Mouse (Mus musculus) heart, embryonic 14.5 days (tissue): ENCODE data around the gene B3gnt8. TPM values are rescaled to one million over a fixed set of nuclear protein-coding genes. Genes with fewer than 3 reads are reported as not detected.

Source experiments
- ATAC-seq: fragments of 200-750 bp; cut with Nextera tagmentation; 2 replicates; pipeline ENCODE4 v1.8.0; 2017; ENCODE audit warnings: low read depth, moderate TSS enrichment; ENCODE audit not compliant: insufficient number of reproducible peaks, insufficient read depth, low FRiP score
- H3K27ac ChIP-seq, 2 experiments: fragments of 200-500 bp in 1 of 2; fragments of 300-500 bp in 1 of 2; sonication (generic) in 1 of 2; replicated peaks in 1 of 2; 2 replicates each; pipeline ENCODE4 v1.5.1; 2012 to 2014; ENCODE audit warnings: low read depth in 2 of 2, low read length in 2 of 2, control low read depth in 1 of 2, mild to moderate bottlenecking in 1 of 2, mixed read lengths in 1 of 2; ENCODE audit not compliant: control insufficient read depth in 1 of 2, insufficient read depth in 1 of 2
- H3K27me3 ChIP-seq: fragments of 300-500 bp; sonication (generic); 2 replicates; pipeline ENCODE4 v1.6.1; 2014; ENCODE audit warnings: mild to moderate bottlenecking, low read length, control low read depth; ENCODE audit not compliant: control insufficient read depth, insufficient read depth
- H3K36me3 ChIP-seq: fragments of 300-500 bp; sonication (generic); 2 replicates; pipeline ENCODE4 v1.6.1; 2014; ENCODE audit warnings: mild to moderate bottlenecking, control low read depth, low read length, mixed read lengths; ENCODE audit not compliant: control insufficient read depth, insufficient read depth
- H3K4me1 ChIP-seq, 2 experiments: fragments of 200-500 bp in 1 of 2; fragments of 300-500 bp in 1 of 2; sonication (generic) in 1 of 2; 2 replicates each; pipeline ENCODE4 v1.6.1; 2012 to 2014; ENCODE audit warnings: low read length in 2 of 2, control low read depth in 1 of 2, mixed read lengths in 1 of 2; ENCODE audit not compliant: control insufficient read depth in 2 of 2, insufficient read depth in 2 of 2
- H3K4me2 ChIP-seq: fragments of 300-500 bp; sonication (generic); 2 replicates; pipeline ENCODE4 v1.6.1; 2014; ENCODE audit warnings: mild to moderate bottlenecking, low read length
- H3K4me3 ChIP-seq, 2 experiments: fragments of 200-500 bp in 1 of 2; fragments of 300-500 bp in 1 of 2; sonication (generic) in 1 of 2; 2 replicates each; pipeline ENCODE4 v1.5.1; 2012 to 2014; ENCODE audit warnings: low read length in 2 of 2, mild to moderate bottlenecking in 2 of 2, control low read depth in 1 of 2, low read depth in 1 of 2, moderate library complexity in 1 of 2; ENCODE audit not compliant: control insufficient read depth in 1 of 2, insufficient read depth in 1 of 2
- H3K9ac ChIP-seq: fragments of 300-500 bp; sonication (generic); 2 replicates; pipeline ENCODE4 v1.6.1; 2014; ENCODE audit warnings: mild to moderate bottlenecking, low read length
- H3K9me3 ChIP-seq: fragments of 300-500 bp; sonication (generic); 2 replicates; pipeline ENCODE4 v1.6.1; 2016; ENCODE audit warnings: low read length, control low read depth; ENCODE audit not compliant: control insufficient read depth
- WGBS: fragments of 180-500 bp; shearing (Covaris S2); extraction: QIAGEN DNeasy Blood & Tissue Kit; methylation state at CpG from one replicate; pipeline ENCODE4 v1.1.7; 2014; 5-methylcytosine and 5-hydroxymethylcytosine counted together
- polyA plus RNA-seq: library from polyadenylated mRNA; unstranded; fragments of >200 nt; fragmentation: Nextera tagmentation; extraction: Ambion mirVana; gene quantifications from 2 replicates; pipeline ENCODE4 v1.2.1, GENCODE M21; 2014

Gene B3gnt8
- polyA plus RNA-seq, 1 experiment from 2014 or later = 3.5 TPM

- H3K4me3 ChIP-seq = no peak overlapping the region
- no peak overlapping the region for H3K27ac ChIP-seq
- no peaks in the 10 kb centered on the region for H3K4me1 ChIP-seq
- no peak overlapping the region for H3K9ac ChIP-seq
- H3K4me2 ChIP-seq = no peak overlapping the region
- no peaks in the 10 kb centered on the region for H3K27me3 ChIP-seq
- ATAC-seq = no peak
- 68% methylated on average over 3 of the region's 3 CpGs for WGBS
- H3K36me3 ChIP-seq = no peaks in the 10 kb centered on the region
- H3K9me3 ChIP-seq = no peaks in the 10 kb centered on the region
Observed at GRCm38 (mm10) chr7:25593859-25594258, 32.6 kb upstream of the B3gnt8 start.

DNA sequence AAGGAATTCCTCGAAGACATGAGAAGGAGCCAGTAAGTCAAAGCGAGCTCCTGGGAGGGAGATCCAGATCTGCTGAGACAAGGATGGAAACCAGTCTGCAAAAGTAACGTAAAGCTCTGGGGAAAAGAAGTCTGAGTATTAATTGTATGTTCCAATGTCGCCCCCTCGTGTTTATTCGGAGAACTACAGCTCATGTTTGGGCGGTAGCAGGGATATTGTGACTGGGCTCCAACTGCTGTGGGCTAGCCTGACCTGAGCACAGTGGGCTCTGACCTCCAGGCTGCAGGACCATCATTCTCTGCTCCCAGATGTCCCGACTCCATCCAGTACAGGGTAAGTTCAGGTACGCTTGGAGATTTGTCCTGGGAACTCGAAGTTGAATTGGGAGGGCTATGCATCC lies 26.8 kb upstream of the B3gnt8 start:
- H3K27ac ChIP-seq = no peak overlapping the region
- no peak overlapping the region for H3K9ac ChIP-seq
- no peaks in the 10 kb centered on the region for H3K4me1 ChIP-seq
- ATAC-seq = no peak
- H3K4me3 ChIP-seq = no peak overlapping the region
- H3K36me3 ChIP-seq = no peaks in the 10 kb centered on the region
- 12% methylated on average over 10 of the region's 10 CpGs for WGBS
- no peaks in the 10 kb centered on the region for H3K27me3 ChIP-seq
- no peaks in the 10 kb centered on the region for H3K9me3 ChIP-seq
- no peak overlapping the region for H3K4me2 ChIP-seq

GRCm38 (mm10) chr7:25600666-25601065 lies 25.8 kb upstream of the B3gnt8 start:
- no peak overlapping the region for H3K27ac ChIP-seq
- H3K9me3 ChIP-seq = no peaks in the 10 kb centered on the region
- no peak overlapping the region for H3K9ac ChIP-seq
- no peak for ATAC-seq
- H3K36me3 ChIP-seq = no peaks in the 10 kb centered on the region
- H3K4me2 ChIP-seq = no peak overlapping the region
- no peaks in the 10 kb centered on the region for H3K4me1 ChIP-seq
- H3K4me3 ChIP-seq = no peak overlapping the region
- 76% methylated on average over 11 of the region's 11 CpGs for WGBS
- H3K27me3 ChIP-seq = no peaks in the 10 kb centered on the region

DNA sequence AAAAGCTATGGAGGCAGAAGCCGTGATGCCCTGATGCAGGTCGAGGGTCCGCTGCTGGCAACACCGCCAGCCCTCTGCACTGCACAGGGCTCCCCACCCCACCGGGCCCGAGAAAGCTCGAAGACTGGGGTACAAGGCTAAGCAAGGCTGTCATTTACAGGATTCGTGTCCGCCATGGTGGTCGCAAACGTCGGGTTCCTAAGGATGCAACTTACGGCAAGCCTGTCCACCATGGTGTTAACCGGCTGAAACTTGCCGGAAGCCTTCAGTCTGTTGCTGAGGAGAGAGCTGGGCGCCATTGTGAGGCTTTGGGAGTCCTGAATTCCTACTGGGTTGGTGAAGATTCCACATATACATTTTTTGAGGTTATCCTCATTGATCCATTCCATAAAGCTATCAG lies 25.1 kb upstream of the B3gnt8 start:
- Histone ChIP-seq H3K4me3 (no peak overlapping the region), H3K4me2 (no peak overlapping the region), H3K9me3 (no peaks in the 10 kb centered on the region), H3K4me1 (no peaks in the 10 kb centered on the region), H3K27ac (no peak overlapping the region), H3K9ac (no peak overlapping the region), H3K27me3 (no peaks in the 10 kb centered on the region), H3K36me3 (no peaks in the 10 kb centered on the region)
- no peak for ATAC-seq
- 80% methylated on average over 16 of the region's 16 CpGs for WGBS

GRCm38 (mm10) chr7:25606625-25607063 lies 19.8 kb upstream of the B3gnt8 start:
- no peak for ATAC-seq
- H3K27ac ChIP-seq = no peak overlapping the region
- H3K4me1 ChIP-seq = no peaks in the 10 kb centered on the region
- H3K27me3 ChIP-seq = 0 out of 2 replicates have a peak, but pooled peaks cover 4% of the 10 kb centered on the region
- H3K36me3 ChIP-seq = no peaks in the 10 kb centered on the region
- H3K9me3 ChIP-seq = no peaks in the 10 kb centered on the region
- H3K4me2 ChIP-seq = no peak overlapping the region
- no peak overlapping the region for H3K9ac ChIP-seq
- H3K4me3 ChIP-seq = no peak overlapping the region
- WGBS = 70% methylated on average over 4 of the region's 4 CpGs

DNA sequence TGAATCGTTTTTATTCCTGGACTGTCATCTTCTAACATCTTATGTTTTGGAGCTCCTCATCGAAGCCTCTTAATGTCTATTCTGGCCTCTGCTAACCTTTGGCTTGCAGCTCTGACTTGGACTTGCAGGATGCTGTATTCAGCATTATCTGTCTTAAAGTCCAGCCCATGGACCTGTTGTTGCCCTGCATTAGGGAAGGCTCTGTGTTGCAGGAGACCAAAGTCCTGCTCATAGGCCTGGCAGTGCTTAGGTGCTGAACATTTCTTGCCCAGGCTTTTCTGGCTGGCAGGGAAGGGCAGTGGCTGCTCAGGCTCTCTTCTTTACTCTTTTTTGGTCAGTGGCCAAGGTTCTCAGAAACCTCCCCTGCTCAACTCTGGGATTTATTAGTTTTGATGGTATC lies 19.3 kb upstream of the B3gnt8 start:
- ATAC-seq = no peak
- Histone ChIP-seq H3K4me2 (no peak overlapping the region), H3K27me3 (0 out of 2 replicates have a peak, but pooled peaks cover 4% of the 10 kb centered on the region), H3K4me1 (no peaks in the 10 kb centered on the region), H3K36me3 (no peaks in the 10 kb centered on the region), H3K9ac (no peak overlapping the region), H3K9me3 (no peaks in the 10 kb centered on the region), H3K4me3 (no peak overlapping the region), H3K27ac (no peak overlapping the region)
- 70% methylated on average over 2 of the region's 2 CpGs for WGBS

DNA sequence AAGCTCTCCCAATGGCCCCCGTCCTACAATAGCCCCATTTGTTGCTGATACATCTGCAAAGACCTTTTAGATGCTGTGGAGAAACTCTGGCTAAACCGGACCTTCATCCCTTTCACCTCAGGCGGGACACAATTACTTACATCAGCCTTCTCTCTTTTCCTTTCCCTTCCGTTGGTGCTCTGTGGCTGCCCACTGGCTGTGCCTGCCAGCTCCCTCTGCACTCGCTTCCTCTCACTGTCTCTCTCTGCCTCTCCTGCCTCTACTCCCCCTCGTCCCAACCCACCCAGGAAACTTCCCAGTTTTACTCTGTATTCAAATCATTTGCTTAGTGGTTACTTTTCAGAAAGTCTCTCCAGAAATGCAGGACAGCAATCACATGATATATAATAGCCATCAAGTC lies 16.4 kb upstream of the B3gnt8 start:
- ATAC-seq = no peak
- H3K9me3 ChIP-seq = no peaks in the 10 kb centered on the region
- no peak overlapping the region for H3K4me2 ChIP-seq
- no peak overlapping the region for H3K27ac ChIP-seq
- no peak overlapping the region for H3K9ac ChIP-seq
- no peaks in the 10 kb centered on the region for H3K36me3 ChIP-seq
- WGBS = 38% methylated on average over 6 of the region's 6 CpGs
- H3K27me3 ChIP-seq = 0 out of 2 replicates have a peak, but pooled peaks cover 4% of the 10 kb centered on the region
- H3K4me1 ChIP-seq = no peaks in the 10 kb centered on the region
- H3K4me3 ChIP-seq = no peak overlapping the region

DNA sequence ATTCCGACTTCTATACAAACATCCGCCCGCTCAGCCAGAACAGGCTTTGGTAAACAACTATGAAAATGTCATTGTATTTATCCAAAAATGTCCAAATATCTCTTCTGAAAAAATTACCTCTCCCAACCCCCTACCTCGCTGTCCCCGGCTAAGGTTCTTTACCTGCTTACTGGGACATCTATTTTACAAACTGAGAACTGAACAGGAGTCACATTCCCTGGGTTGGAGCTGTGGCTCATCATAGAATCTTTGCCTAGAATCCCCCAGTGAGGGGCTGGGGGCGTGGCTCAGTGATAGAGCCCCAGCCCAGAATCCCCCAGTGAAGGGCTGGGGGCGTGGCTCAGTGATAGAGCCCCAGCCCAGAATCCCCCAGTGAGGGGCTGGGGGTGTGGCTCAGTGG lies 15.0 kb upstream of the B3gnt8 start:
- Histone ChIP-seq H3K4me1 (no peaks in the 10 kb centered on the region), H3K36me3 (no peaks in the 10 kb centered on the region), H3K27me3 (0 out of 2 replicates have a peak, but pooled peaks cover 4% of the 10 kb centered on the region), H3K27ac (no peak overlapping the region), H3K4me3 (no peak overlapping the region), H3K9ac (no peak overlapping the region), H3K4me2 (no peak overlapping the region), H3K9me3 (no peaks in the 10 kb centered on the region)
- 39% methylated on average over 7 of the region's 7 CpGs for WGBS
- no peak for ATAC-seq
